25 mouse cellular contexts compared by ENCODE assay signal in genomic region chr2:158699908-158700307, GRCm38 (mm10). TPM values are rescaled to one million over a fixed set of nuclear protein-coding genes. Genes with fewer than 3 reads are reported as not detected.
DNase-seq lines count a peak whose midpoint lies in the region; TF ChIP-seq lines count a peak whose summit lies in the region.
"Had no signal": no experiment of that assay in that cellular context is flagged by ENCODE, and none has a peak within 500 bp of the region (broad histone marks: within the 10 kb centered on the region; RNA-seq: fewer than 3 reads in every experiment).

No protein-coding gene starts in this region.

- H3K4me3 ChIP-seq in spleen, adult 2 months (ENCODE audit: extremely low read depth, insufficient read depth, insufficient read length) = no peak overlapping the region
- H3K4me3 ChIP-seq: embryonic facial prominence, embryonic 10.5 days; embryonic facial prominence, embryonic 15.5 days; forebrain, embryonic 12.5 days; hindbrain, embryonic 13.5 days; liver, embryonic 15.5 days had no signal

- H3K36me3 ChIP-seq in spleen, adult 2 months (ENCODE audit: control insufficient read depth, insufficient read depth, low read length) = peaks cover 25% of the 10 kb centered on the region
- H3K36me3 ChIP-seq: embryonic facial prominence, embryonic 10.5 days; embryonic facial prominence, embryonic 15.5 days; forebrain, embryonic 12.5 days; G1E; hindbrain, embryonic 13.5 days; liver, embryonic 15.5 days had no signal

- no peak for TF ChIP-seq POLR2A in spleen, adult 2 months (IDR thresholded peaks at IDR 0.05; ENCODE audit: low read depth, low read length)

- TF ChIP-seq CTCF in spleen, adult 2 months (IDR thresholded peaks at IDR 0.05; ENCODE audit: extremely low read depth, insufficient read depth, insufficient read length, insufficient replicate concordance) = no peak

- H3K27me3 ChIP-seq in spleen, adult 2 months (ENCODE audit: control insufficient read depth, insufficient read depth, low read length) = no peaks in the 10 kb centered on the region
- H3K27me3 ChIP-seq: embryonic facial prominence, embryonic 15.5 days; forebrain, embryonic 12.5 days; hindbrain, embryonic 13.5 days; liver, embryonic 15.5 days had no signal

- 86% methylated on average over 6 of the region's 6 CpGs for WGBS in spleen, adult 2 months

- peaks cover 21% of the 10 kb centered on the region for H3K4me1 ChIP-seq in spleen, adult 2 months (ENCODE audit: control insufficient read depth, insufficient read depth, insufficient read length)
- H3K4me1 ChIP-seq: embryonic facial prominence, embryonic 15.5 days; hindbrain, embryonic 13.5 days; liver, embryonic 15.5 days had no signal

- peak overlapping the region; percentile 90 for H3K27ac ChIP-seq in spleen, adult 2 months (ENCODE audit: insufficient read depth, low read length)
- H3K27ac ChIP-seq: embryonic facial prominence, embryonic 10.5 days; embryonic facial prominence, embryonic 15.5 days; forebrain, embryonic 12.5 days; hindbrain, embryonic 13.5 days; liver, embryonic 15.5 days had no signal

- peak; percentile 35 to 45 for DNase-seq in kidney, postnatal 36 days
- no peak for DNase-seq in kidney, postnatal 10 days
- no peak for DNase-seq in spleen, adult 2 months (ENCODE audit: low read depth in 1 of 2, low spot score in 2 of 2)
- no peak for DNase-seq in spleen, postnatal 36 days (ENCODE audit: low spot score in 2 of 2)
- peak; percentile 73 for DNase-seq in brain, adult 2 months (ENCODE audit: low read depth, low spot score)
- DNase-seq in urinary bladder, adult 18-20 months (ENCODE audit: low spot score in 2 of 2) = no peak
- DNase-seq in gastrocnemius, adult 8-10 months (ENCODE audit: low spot score in 2 of 2) = no peak
- DNase-seq: adrenal gland, adult 8-10 months; cerebellum, adult 11 months; forebrain, postnatal 0 days; gastrocnemius, postnatal 25 days; heart, adult 11 months; heart, postnatal 36 days; layer of hippocampus, postnatal 36 days; liver; lung, postnatal 14 days; midbrain, embryonic 14.5 days; retina, postnatal 1 day; thymus, postnatal 14 days had no signal

RNA-seq across cellular contexts. Expression of gene Ppp1r16b, which starts 34.7 kb away (rescaled TPM):
- polyA plus RNA-seq in spleen, adult 2 months (2012; rRNA removed) = 17.6 and 18.6 TPM in 2 replicates
- total RNA-seq in gastrocnemius, adult 8-10 months (2022) = 1 to 10 TPM; 2.4 to 3.0 (median 2.7) TPM
- polyA plus RNA-seq: G1E had no signal

Comparison
In these comparisons a context has a peak if more than half of its experiments do, and no peak if none do; other contexts are left out.
1. DNase-seq: peak in kidney, postnatal 36 days (2 of 2) and brain, adult 2 months (single experiment); none in kidney, postnatal 10 days (single experiment), spleen, adult 2 months (0 of 2), spleen, postnatal 36 days (0 of 2), urinary bladder, adult 18-20 months (0 of 2) and gastrocnemius, adult 8-10 months (0 of 2).